Mouse (Mus musculus) bone marrow macrophage, adult 2 months (primary cell): ENCODE data around the gene Ctrl. TPM values are rescaled to one million over a fixed set of nuclear protein-coding genes. Genes with fewer than 3 reads are reported as not detected.

Experiments used
- H3K27ac ChIP-seq: 2 replicates; pipeline ENCODE4 v1.5.1; 2012; ENCODE audit warnings: low read depth, low read length; ENCODE audit not compliant: insufficient read depth
- H3K4me1 ChIP-seq: 2 replicates; pipeline ENCODE4 v1.6.1; 2012; ENCODE audit warnings: low read length; ENCODE audit not compliant: control insufficient read depth, insufficient read depth
- H3K4me3 ChIP-seq: 2 replicates; pipeline ENCODE4 v1.5.1; 2012; ENCODE audit warnings: mild to moderate bottlenecking, low read length, moderate library complexity; ENCODE audit not compliant: insufficient read depth
- CTCF ChIP-seq: IDR thresholded peaks from 2 replicates; pipeline ENCODE4 v1.5.1; 2012; ENCODE audit warnings: low read depth, mild to moderate bottlenecking, low read length, moderate library complexity
- POLR2A ChIP-seq: IDR thresholded peaks from 2 replicates; pipeline ENCODE4 v1.6.1; 2012; ENCODE audit warnings: mild to moderate bottlenecking, low read depth, low read length, borderline replicate concordance
- polyA plus RNA-seq: library from polyadenylated mRNA; stranded (reverse); fragments of >200 nt; gene quantifications from 2 replicates; pipeline ENCODE4 v1.2.4, GENCODE M21; 2012; ENCODE audit not compliant: missing spikeins, insufficient read depth, insufficient read length

Gene Ctrl
- polyA plus RNA-seq, 1 experiment = 0.63 TPM

DNA sequence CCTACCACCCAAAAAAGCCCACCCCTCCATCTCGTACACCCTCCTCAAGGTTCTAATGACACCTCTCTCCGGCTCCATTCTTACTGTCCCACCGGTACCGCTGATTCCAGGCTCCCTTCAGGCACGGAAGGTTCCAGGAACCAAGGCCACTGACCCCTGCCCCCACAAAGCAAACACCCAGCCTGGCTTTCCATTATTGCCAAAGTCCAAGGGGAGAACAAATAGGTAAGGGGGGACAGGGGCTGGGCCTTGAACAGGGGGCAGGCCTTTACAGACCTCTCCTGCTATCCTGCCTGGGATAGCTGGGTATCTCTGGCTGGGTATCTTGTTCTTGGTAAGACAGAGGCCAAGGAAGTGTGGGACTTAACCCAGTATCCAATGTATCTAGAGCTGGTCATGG lies 8.9 kb upstream of the Ctrl start:
- peaks cover 6% of the 10 kb centered on the region for H3K4me1 ChIP-seq
- no peak for TF ChIP-seq POLR2A
- TF ChIP-seq CTCF = no peak
- H3K4me3 ChIP-seq = no peak overlapping the region
- no peak overlapping the region for H3K27ac ChIP-seq

DNA sequence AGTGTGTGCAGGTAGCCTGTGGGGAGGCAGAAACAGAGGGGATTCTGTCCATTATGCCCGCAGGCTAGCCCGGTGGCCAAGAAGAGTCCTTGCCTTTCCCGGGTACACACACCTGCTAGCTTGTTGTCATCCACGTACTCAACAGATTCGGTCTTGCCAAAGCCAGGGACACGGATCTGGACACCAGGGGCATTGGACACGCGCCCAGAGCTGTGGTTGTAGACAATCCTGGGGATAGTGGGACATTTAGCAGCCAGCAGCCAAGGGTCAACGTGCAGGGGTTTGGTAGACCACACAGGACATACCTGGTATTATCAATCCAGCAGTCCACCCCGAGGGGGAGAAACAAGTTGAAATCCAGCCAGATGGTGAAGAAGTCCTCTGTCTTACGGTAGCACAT lies 8.4 kb upstream of the Ctrl start:
- no peak overlapping the region for H3K4me3 ChIP-seq
- H3K27ac ChIP-seq = no peak overlapping the region
- H3K4me1 ChIP-seq = peaks cover 6% of the 10 kb centered on the region
- TF ChIP-seq POLR2A (no peak), CTCF (no peak)

DNA sequence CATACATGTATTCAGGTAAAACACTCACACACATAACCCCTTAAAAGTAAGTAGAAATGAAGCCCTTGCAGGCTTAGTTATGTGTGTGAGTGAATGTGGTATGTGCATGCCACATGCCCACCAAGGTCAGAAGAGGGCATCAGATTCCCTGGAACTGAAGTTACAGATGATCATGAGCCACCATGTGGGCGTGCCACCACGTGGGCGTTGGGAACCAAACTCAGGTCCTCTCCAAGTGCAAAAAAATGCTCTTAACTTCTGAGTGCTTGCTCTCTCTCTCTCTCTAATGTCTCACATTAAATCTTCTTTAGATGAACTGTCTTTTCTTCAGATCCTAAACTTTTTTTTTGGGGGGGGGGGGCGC lies 4.6 kb upstream of the Ctrl start, which contains the start of gene Psmb10:
TSS of gene Psmb10 (minus strand) at position 139 of the 364 bp plus-strand sequence.
- Histone ChIP-seq H3K4me1 (peaks cover 10% of the 10 kb centered on the region), H3K4me3 (peak within 1 kb of the TSS; percentile 69), H3K27ac (peak within 1 kb of the TSS; percentile 74)
- TF ChIP-seq POLR2A (no peak), CTCF (no peak)

DNA sequence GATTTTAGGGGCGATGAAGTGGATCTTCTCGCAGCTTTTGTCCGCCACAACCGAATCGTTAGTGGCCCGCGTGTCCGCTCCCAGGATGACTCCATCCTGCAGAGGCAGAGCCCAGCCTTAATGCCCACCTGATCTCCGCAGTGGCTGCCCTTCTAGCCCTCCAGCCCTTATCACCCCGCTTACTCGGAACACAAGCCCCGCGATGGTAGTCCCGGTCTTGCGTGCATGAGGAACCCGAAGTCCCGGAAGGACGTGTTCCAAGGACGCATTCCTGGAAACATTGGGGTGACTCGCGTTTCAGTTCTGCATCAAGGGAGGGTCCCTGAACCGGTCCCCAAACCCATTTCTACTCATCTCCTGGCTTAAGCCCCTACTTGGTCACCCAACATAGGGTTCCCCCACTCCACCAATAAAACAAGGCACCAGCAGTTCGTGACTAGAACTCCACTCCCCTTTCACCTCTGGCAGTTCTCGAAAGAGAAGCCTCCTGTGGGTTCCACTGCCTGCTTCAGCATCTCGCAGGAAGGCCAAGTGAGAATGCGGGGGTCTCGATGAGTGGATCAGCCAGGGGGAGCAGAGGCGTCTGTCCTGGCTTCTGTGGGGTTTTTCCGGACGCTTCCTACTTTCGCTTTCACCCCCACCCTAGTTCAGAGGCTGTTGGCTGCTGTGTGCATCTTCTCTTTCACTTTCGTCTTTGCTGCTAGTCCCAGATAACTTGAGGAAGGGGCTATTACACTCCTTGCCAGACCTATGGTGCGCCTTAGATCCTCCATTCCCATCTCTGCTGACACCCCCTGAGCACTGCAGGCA lies 4.0 kb upstream of the Ctrl start:
- peak overlapping the region; percentile 74 for H3K27ac ChIP-seq
- H3K4me3 ChIP-seq = peak overlapping the region; percentile 69
- TF ChIP-seq CTCF = no peak
- TF ChIP-seq POLR2A = no peak
- peaks cover 10% of the 10 kb centered on the region for H3K4me1 ChIP-seq

DNA sequence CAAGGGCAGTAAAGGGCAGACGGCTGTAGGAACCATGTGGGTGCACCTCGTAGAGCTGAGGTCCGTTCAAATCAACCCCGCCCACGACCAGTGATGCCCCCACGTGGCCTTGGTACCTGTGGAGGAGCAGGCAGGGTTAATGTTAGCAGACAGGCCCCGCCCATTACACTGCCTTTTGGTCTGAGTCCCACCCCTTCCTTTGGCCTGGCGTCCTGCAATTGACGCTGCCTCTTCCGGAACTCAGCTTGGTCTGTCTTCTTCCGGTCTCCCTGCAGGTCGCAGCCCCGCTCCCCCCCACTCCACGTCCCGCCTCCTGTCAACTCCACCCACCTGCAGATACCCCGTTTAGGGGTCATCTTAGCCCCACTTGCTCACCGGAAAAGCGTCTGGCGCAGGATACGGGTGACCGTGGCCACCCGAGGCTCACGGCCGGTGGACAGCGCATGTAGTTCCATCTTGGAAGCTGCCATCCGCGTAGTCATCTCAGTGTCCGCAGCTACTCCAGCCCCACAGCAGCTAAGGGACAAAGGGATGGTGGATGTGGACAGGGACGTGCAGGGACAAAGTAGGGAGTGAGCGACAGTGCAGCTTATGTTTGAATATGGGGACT lies 3.3 kb upstream of the Ctrl start:
- peaks cover 10% of the 10 kb centered on the region for H3K4me1 ChIP-seq

DNA sequence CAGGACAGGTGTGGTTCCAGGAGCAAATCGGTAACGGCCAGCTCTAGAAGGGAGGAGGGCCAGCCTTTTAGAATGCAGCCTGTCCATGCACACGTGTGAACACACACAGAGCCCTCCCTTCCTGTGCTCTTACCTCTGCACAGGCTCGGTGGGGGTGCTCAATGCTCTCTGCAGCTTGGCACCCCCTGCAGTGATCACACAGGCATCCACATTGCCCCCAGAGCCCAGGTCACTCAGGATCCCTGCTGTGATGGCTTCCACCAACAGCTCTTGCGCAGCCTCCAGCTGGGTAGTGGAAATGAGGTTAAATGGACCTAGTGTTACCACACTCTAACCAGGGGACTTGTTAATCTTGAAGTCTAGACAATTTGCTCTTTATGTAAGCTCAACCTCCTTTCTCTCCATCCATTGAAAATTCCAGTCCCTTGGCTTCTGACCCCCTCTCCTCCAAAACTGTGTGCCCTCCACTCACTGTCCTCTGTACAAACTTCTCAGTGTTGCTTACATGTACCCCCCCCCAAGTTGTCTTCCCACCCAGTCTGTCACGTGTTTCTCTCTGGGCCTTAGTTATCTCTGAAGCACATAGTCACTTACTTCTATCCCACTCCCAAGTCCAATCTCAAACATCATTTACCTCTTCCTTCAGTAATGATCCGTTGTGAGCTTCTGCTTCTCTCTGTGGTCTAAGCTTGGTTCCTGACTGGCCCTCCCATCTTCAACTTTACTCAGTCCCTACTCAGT lies 2.4 kb upstream of the Ctrl start:
- H3K27ac ChIP-seq = no peak overlapping the region
- peaks cover 10% of the 10 kb centered on the region for H3K4me1 ChIP-seq
- TF ChIP-seq POLR2A (no peak), CTCF (no peak)
- H3K4me3 ChIP-seq = peak overlapping the region; percentile 69; the same call in 1 of the 2 replicates

More for the DNA sequence above, 3.3 kb upstream of the Ctrl start:
- H3K4me3 ChIP-seq = peak overlapping the region; percentile 69
- H3K27ac ChIP-seq = peak overlapping the region; percentile 74
- TF ChIP-seq POLR2A (no peak), CTCF (no peak)

DNA sequence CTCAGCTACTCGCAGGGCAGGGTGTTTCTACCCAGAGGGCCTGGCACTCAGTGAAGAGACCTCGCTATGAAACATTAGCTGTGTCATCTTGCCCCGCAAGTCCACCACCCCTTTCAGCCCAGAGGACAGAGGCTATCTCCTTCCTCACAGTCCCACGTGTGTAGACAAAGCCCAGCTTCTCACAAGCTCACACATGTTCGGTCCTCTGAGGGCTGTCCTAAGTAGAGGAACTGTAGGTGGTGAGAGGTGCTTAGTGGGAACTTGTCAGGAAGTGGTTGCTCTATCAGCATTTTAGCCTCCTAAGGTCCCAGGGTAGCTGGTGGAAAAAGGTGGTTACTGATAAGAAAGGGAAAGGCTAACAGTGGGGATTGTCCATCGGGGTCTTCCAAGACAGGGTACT lies 1.4 kb upstream of the Ctrl start:
- Histone ChIP-seq H3K4me1 (peaks cover 10% of the 10 kb centered on the region), H3K27ac (no peak overlapping the region), H3K4me3 (no peak overlapping the region)
- no peak for TF ChIP-seq POLR2A

DNA sequence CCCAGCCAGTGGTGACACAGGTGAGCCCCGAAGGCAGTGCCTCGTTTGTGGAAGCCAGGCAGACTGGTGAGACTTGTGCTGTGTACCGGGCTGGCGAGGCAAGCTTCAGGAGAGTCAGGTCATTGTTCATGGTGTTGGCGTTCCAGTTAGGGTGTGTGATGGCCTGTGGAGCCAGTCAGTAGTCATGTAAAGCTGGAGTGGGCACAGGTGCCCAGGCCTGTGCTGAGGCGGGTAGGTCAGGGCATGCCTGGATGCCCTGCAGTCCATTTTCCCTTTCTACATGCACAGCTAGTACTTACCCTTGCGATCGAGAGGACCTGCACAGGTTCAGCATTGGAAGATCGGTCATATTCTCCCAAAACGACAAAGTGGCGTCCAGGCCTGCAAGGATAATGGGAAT lies 1.1 kb downstream of the Ctrl start:
- H3K4me1 ChIP-seq = peaks cover 4% of the 10 kb centered on the region
- no peak overlapping the region for H3K4me3 ChIP-seq
- TF ChIP-seq POLR2A = no peak
- no peak for TF ChIP-seq CTCF
- H3K27ac ChIP-seq = no peak overlapping the region

DNA sequence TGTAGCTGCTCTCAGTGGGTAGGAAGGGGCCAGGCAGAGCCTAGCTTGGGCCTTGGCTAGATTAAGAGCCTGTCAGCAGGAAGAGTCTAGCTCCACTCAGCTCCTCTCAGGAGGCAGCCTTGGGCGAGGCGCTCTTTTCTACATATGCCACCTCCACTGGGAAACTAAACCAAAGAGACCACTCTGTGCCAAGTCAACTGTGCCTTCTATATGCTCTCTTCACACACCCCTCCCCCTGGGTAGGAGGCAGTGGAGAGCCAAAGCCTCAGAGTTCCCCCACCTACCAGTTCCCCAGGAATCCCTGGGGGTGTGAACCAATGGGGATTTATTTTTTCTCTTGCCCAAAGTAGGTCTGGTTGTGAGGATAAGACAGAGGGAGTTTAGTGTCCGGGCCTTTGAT lies 2.4 kb downstream of the Ctrl start:
- no peak overlapping the region for H3K4me3 ChIP-seq
- no peaks in the 10 kb centered on the region for H3K4me1 ChIP-seq
- no peak for TF ChIP-seq CTCF
- TF ChIP-seq POLR2A = no peak
- H3K27ac ChIP-seq = no peak overlapping the region

DNA sequence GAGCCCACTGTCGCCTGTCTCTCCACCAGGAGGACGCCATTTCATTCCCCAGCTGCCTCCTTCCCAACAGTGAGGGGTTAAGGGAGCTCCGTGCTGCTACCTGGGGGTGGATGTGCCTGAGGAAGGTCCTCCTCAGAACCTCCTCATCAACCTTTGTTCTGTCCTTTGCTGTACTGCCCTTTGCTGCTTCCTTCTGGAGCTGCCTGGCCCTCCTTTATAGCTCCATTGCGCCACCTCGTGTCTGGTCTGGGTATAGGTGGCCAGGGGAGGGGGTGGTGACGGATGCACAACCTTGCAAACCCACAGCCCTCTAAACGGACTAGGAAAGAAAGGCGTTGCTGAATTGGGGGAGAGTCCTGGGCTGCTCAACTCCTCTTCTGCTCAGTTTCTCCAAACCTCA lies 3.1 kb downstream of the Ctrl start:
- Histone ChIP-seq H3K4me1 (no peaks in the 10 kb centered on the region), H3K27ac (no peak overlapping the region), H3K4me3 (no peak overlapping the region)
- no peak for TF ChIP-seq POLR2A
- TF ChIP-seq CTCF = peak; percentile 80
